Mouse (Mus musculus) cerebellum, postnatal 14 days (tissue): ENCODE data around the gene Erg.

Experiments used
- DNase-seq, 2 experiments: peaks; one replicate each; pipeline ENCODE4 v3.0.0; 2021; ENCODE audit warnings: mixed read lengths in 2 of 2

The Erg gene

GRCm38 (mm10) chr16:95584751-95585528 lies 1.5 kb downstream of the Erg start:
- no peak for DNase-seq

GRCm38 (mm10) chr16:95579289-95579688 lies 7.1 kb downstream of the Erg start:
- DNase-seq: no peak

GRCm38 (mm10) chr16:95573163-95573562 lies 13.2 kb downstream of the Erg start:
- DNase-seq: no peak

GRCm38 (mm10) chr16:95570616-95571015 lies 15.8 kb downstream of the Erg start:
- peak in 1 of 2 experiments; percentile 61 for DNase-seq

- DNase-seq: no peak
Observed at GRCm38 (mm10) chr16:95556834-95557233, 29.6 kb downstream of the Erg start.

- no peak for DNase-seq
Observed at GRCm38 (mm10) chr16:95553136-95553535, 33.3 kb downstream of the Erg start.

- DNase-seq: peak; percentile 15 to 32
Observed at GRCm38 (mm10) chr16:95552495-95552894, 33.9 kb downstream of the Erg start.

- DNase-seq: no peak
Observed at GRCm38 (mm10) chr16:95550496-95550895, 35.9 kb downstream of the Erg start.

GRCm38 (mm10) chr16:95544753-95545152 lies 41.6 kb downstream of the Erg start:
- no peak for DNase-seq

GRCm38 (mm10) chr16:95543471-95543870 lies 42.9 kb downstream of the Erg start:
- DNase-seq: no peak

- DNase-seq: no peak
Observed at GRCm38 (mm10) chr16:95535151-95535550, 51.2 kb downstream of the Erg start.

- no peak for DNase-seq
Observed at GRCm38 (mm10) chr16:95532387-95533077, 53.9 kb downstream of the Erg start.

GRCm38 (mm10) chr16:95527561-95527960 lies 58.8 kb downstream of the Erg start:
- no peak for DNase-seq

- no peak for DNase-seq
Observed at GRCm38 (mm10) chr16:95519520-95519919, 66.9 kb downstream of the Erg start.

GRCm38 (mm10) chr16:95506051-95506450 lies 80.3 kb downstream of the Erg start:
- DNase-seq: no peak

GRCm38 (mm10) chr16:95496582-95497300 lies 89.7 kb downstream of the Erg start:
- DNase-seq: no peak

GRCm38 (mm10) chr16:95494108-95494507 lies 92.3 kb downstream of the Erg start:
- DNase-seq: no peak

GRCm38 (mm10) chr16:95493336-95493735 lies 93.1 kb downstream of the Erg start:
- no peak for DNase-seq

- DNase-seq: no peak
Observed at GRCm38 (mm10) chr16:95492146-95492545, 94.2 kb downstream of the Erg start.

- DNase-seq: no peak
Observed at GRCm38 (mm10) chr16:95490386-95490785, 96.0 kb downstream of the Erg start.

- no peak for DNase-seq
Observed at GRCm38 (mm10) chr16:95487606-95488351, 98.6 kb downstream of the Erg start.

GRCm38 (mm10) chr16:95481176-95481575 lies 105.2 kb downstream of the Erg start:
- DNase-seq: no peak

GRCm38 (mm10) chr16:95478558-95478957 lies 107.8 kb downstream of the Erg start:
- no peak for DNase-seq
